Mouse (Mus musculus) lung, embryonic 14.5 days (tissue): ENCODE results near the gene Tmem178. TPM values are rescaled to one million over a fixed set of nuclear protein-coding genes. Genes with fewer than 3 reads are reported as not detected.

Experiments used
- ATAC-seq: fragments of 200-750 bp; cut with Nextera tagmentation; 2 replicates; pipeline ENCODE4 v1.8.0; 2017; ENCODE audit warnings: mild to moderate bottlenecking, moderate TSS enrichment, moderate library complexity; ENCODE audit not compliant: insufficient read depth
- DNase-seq: peaks from one replicate; pipeline ENCODE4 v3.0.0-alpha.2; 2015
- H3K27ac ChIP-seq: fragments of 300-500 bp; sonication (generic); 2 replicates; pipeline ENCODE4 v1.5.1; 2014; ENCODE audit warnings: low read depth, mild to moderate bottlenecking, moderate library complexity
- H3K27me3 ChIP-seq: fragments of 300-500 bp; sonication (generic); 2 replicates; pipeline ENCODE4 v1.6.1; 2014; ENCODE audit warnings: low read length, control low read depth; ENCODE audit not compliant: insufficient read depth
- H3K36me3 ChIP-seq: fragments of 300-500 bp; sonication (generic); 2 replicates; pipeline ENCODE4 v1.6.1; 2014; ENCODE audit warnings: control low read depth; ENCODE audit not compliant: insufficient read depth
- H3K4me1 ChIP-seq: fragments of 300-500 bp; sonication (generic); 2 replicates; pipeline ENCODE4 v1.6.1; 2014; ENCODE audit warnings: antibody characterized with exemption, control low read depth; ENCODE audit not compliant: insufficient read depth
- H3K4me2 ChIP-seq: fragments of 300-500 bp; sonication (generic); 2 replicates; pipeline ENCODE4 v1.6.1; 2014; ENCODE audit warnings: mild to moderate bottlenecking
- H3K4me3 ChIP-seq: fragments of 300-500 bp; sonication (generic); 2 replicates; pipeline ENCODE4 v1.5.1; 2014; ENCODE audit warnings: low read depth, low read length
- H3K9ac ChIP-seq: fragments of 300-500 bp; sonication (generic); 2 replicates; pipeline ENCODE4 v1.6.1; 2014
- H3K9me3 ChIP-seq: fragments of 300-500 bp; sonication (generic); 2 replicates; pipeline ENCODE4 v1.6.1; 2016; ENCODE audit warnings: low read depth, low read length, control low read depth
- CTCF ChIP-seq: IDR thresholded peaks from 2 replicates; pipeline ENCODE4 v1.5.1; 2016; ENCODE audit warnings: antibody characterized with exemption, low read depth
- WGBS: fragments of 180-500 bp; shearing (Covaris S2); extraction: QIAGEN DNeasy Blood & Tissue Kit; methylation state at CpG from one replicate; pipeline ENCODE4 v1.1.7; 2014; 5-methylcytosine and 5-hydroxymethylcytosine counted together
- polyA plus RNA-seq: library from polyadenylated mRNA; unstranded; fragments of >200 nt; fragmentation: Nextera tagmentation; extraction: Ambion mirVana; gene quantifications from 2 replicates; pipeline ENCODE4 v1.2.1, GENCODE M21; 2014

Gene Tmem178
- polyA plus RNA-seq, 1 experiment from 2014 or later, result 13.6 TPM

DNA sequence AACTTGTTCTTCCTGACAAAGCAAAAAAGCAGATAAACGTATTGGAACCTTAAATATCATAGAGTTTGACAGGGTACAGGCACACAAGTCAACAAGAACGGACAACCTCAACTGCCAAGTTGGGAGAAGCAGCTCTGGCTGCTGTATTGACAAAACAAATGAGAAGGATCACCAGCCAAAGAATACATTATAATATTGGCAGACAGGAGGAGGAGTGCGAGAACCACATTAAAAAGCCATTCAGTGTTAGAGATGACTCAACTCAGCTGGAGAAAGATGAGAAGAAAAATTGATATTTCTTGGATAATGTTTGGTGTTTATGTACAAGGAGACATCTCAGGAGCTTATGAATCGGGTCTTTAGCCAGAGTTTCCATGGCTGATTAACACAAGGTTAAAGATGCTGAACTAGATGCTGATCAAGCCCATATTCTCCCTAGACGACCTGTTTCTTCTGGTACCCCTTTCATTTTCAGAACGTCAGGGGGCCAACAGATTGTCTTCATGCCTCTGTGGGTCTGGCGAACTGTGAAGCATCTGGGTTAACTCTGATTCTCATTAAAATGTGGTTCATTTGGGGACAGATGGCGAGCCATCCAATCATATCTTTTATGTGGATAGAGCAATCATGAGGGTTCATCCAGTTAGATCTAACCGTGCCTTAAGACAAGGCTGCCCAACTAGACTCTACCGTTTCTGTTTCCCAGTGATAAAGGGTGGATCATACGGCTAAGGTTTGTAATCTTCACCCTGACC is 41.1 kb upstream of the Tmem178 start:
- peak; percentile 21 for DNase-seq
- Histone ChIP-seq H3K4me3 (no peak overlapping the region), H3K36me3 (no peaks in the 10 kb centered on the region), H3K4me1 (peaks cover 8% of the 10 kb centered on the region), H3K9ac (no peak overlapping the region), H3K9me3 (no peaks in the 10 kb centered on the region), H3K27me3 (no peaks in the 10 kb centered on the region), H3K27ac (no peak overlapping the region), H3K4me2 (no peak overlapping the region)
- 74% methylated on average over 11 of the region's 11 CpGs for WGBS
- ATAC-seq, result no peak
- no peak for TF ChIP-seq CTCF

DNA sequence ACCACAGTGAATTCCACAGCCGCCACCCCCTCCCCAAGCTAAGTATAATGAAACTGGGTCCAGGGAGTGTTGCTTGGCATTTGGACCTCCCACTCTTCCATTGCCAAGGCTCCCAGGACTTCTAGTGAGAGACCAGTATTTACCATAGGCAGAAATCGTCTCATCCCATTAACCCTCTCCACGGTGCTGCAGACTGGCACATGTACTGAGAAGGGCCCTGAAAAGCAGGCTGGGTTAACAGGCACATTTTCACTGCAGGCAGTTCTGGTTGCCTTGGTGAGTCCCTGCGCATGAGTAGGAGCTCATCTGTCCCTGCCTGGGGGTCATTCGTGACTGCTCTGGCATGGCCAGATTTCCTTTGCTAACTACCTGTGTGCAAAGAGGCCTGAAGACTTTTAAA is 40.4 kb upstream of the Tmem178 start:
- WGBS, result 65% methylated on average over 5 of the region's 5 CpGs
- no peak for DNase-seq
- Histone ChIP-seq H3K4me3 (no peak overlapping the region), H3K9me3 (no peaks in the 10 kb centered on the region), H3K27me3 (no peaks in the 10 kb centered on the region), H3K9ac (no peak overlapping the region), H3K4me2 (no peak overlapping the region), H3K27ac (no peak overlapping the region), H3K36me3 (no peaks in the 10 kb centered on the region), H3K4me1 (no peaks in the 10 kb centered on the region)
- no peak for TF ChIP-seq CTCF
- no peak for ATAC-seq

DNA sequence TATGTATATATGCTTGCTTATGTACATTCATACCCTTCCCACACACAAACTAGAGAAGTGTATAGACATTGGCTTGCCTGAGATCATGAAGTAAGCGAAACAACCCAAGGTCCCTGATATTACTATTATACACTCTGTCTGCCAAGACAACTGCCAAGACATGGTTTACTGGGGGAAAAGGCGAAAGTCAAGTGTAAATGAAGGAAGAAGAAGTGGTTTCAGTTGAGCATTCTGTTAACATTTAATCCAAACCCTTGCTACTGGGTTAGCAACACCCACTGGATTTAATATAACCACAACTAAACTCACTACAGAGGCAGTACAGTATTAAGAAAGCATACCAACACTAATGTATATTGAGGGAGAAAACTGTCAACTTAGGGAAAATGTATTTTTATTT is 28.8 kb upstream of the Tmem178 start:
- 92% methylated on average over 2 of the region's 2 CpGs for WGBS
- DNase-seq (no peak), ATAC-seq (no peak)
- H3K9me3 ChIP-seq, result no peaks in the 10 kb centered on the region
- H3K4me1 ChIP-seq, result no peaks in the 10 kb centered on the region
- H3K9ac ChIP-seq, result no peak overlapping the region
- H3K27ac ChIP-seq, result no peak overlapping the region
- H3K27me3 ChIP-seq, result no peaks in the 10 kb centered on the region
- no peak for TF ChIP-seq CTCF
- no peaks in the 10 kb centered on the region for H3K36me3 ChIP-seq
- no peak overlapping the region for H3K4me2 ChIP-seq
- no peak overlapping the region for H3K4me3 ChIP-seq

DNA sequence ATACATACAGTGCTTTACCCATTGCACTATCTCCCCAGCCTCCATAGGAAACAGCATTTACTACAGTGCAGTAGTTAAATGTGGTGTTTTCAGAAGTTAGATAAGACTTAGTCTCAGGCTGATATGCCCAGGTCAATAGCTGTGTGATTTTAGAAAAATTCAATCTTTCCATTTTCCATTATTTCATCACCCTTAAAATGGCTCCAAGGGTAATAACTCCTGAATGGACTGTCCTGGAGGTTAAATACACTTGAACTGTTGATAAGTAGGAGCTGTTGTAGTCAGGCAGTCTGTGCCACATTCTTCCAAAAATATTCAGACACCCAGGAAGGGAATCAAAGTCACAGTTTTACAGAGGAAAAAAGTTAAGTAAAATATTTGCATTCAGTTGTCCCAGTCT is 25.2 kb upstream of the Tmem178 start:
- Histone ChIP-seq H3K4me3 (no peak overlapping the region), H3K27ac (no peak overlapping the region), H3K9me3 (no peaks in the 10 kb centered on the region), H3K4me1 (no peaks in the 10 kb centered on the region), H3K9ac (no peak overlapping the region), H3K27me3 (no peaks in the 10 kb centered on the region), H3K36me3 (no peaks in the 10 kb centered on the region), H3K4me2 (no peak overlapping the region)
- ATAC-seq (no peak), DNase-seq (no peak)
- no peak for TF ChIP-seq CTCF

DNA sequence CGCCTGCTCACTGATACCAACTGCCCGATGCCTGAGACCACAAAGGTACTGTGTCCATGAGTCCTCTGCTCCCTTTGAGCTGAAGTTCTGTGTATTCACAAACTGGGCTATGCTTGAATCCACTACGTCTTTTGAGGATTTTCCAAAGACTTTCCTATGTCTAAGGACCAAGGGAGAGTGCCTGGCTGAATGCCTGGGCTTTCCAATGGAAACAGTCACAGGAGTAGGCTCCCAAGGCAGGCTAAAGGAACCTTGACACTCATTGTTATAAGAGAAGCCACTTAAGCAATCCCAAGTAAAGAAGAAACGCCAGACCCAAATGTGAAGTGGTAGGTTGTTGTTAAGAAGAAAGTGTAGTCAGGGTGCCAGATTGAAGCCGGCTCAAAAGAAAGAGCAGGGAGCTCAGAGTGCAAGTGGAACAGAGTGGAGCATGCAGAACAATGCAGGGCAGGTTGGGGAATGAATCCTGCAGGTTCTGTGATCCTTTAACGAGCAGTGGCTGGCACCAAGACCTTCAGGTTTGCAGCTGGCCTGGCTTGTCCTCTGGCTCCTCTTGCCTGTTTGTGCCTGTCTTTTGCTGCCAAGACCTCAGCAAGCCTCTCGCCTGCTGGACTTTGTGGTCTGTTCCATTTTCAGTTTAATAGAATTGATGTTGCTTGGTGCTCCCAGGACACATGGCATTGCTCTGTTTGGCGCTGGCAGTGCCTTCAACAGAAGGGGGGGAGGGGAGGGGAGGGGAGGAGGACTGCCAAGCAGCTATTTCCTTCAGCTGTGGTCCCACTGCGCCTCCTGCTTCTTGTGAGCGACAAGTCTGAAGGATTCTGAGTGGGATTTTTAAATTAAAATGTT is 22.9 kb upstream of the Tmem178 start:
- no peaks in the 10 kb centered on the region for H3K27me3 ChIP-seq
- H3K36me3 ChIP-seq, result no peaks in the 10 kb centered on the region
- H3K9me3 ChIP-seq, result no peaks in the 10 kb centered on the region
- no peak overlapping the region for H3K27ac ChIP-seq
- H3K4me3 ChIP-seq, result no peak overlapping the region
- 75% methylated on average over 10 of the region's 10 CpGs for WGBS
- no peak overlapping the region for H3K4me2 ChIP-seq
- H3K9ac ChIP-seq, result no peak overlapping the region
- no peak for TF ChIP-seq CTCF
- DNase-seq, result no peak
- no peaks in the 10 kb centered on the region for H3K4me1 ChIP-seq
- no peak for ATAC-seq

DNA sequence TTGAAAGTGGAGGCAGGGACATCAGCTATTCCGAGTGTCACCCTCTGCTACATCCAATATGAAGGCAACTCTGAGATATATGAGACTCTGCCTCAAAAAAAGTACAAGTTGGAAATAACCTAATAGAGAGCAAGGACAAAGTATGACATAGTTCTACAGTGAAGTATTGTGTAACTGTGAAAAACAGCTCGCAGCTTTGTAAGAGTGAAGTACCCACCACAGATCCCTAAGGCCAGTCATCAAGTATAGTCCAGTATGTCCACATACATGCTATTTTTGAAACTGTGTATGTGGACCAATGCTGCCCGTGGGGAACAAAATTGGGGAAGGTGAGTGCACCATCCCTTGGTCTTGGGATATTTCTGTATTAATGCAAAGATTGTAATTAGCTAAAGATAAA is 18.9 kb upstream of the Tmem178 start:
- Histone ChIP-seq H3K4me3 (no peak overlapping the region), H3K36me3 (no peaks in the 10 kb centered on the region), H3K9ac (no peak overlapping the region), H3K27me3 (no peaks in the 10 kb centered on the region), H3K4me2 (no peak overlapping the region), H3K4me1 (no peaks in the 10 kb centered on the region), H3K27ac (no peak overlapping the region), H3K9me3 (no peaks in the 10 kb centered on the region)
- TF ChIP-seq CTCF, result no peak
- ATAC-seq, result no peak
- 78% methylated on average over 3 of the region's 3 CpGs for WGBS
- DNase-seq, result no peak

DNA sequence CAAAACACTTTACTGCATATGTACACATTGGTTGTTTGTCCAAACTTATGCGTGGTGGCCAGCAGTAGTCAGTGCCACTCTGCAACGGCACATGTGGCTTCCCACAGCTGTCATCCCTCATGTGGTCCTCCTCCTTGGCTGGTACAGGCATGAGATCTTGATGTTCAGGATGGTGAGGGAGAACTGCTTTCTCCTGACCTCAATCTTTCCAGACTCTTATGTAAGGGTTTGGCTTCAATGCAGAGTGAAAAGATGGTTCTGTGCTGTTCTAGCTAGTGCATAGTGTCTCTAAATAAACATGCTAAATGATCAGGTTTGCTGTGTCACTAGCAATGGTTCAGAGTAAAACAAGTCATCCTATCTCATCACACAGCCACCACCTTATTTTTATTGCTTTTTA is 17.3 kb upstream of the Tmem178 start:
- Histone ChIP-seq H3K4me2 (no peak overlapping the region), H3K4me1 (no peaks in the 10 kb centered on the region), H3K36me3 (no peaks in the 10 kb centered on the region), H3K27ac (no peak overlapping the region), H3K27me3 (no peaks in the 10 kb centered on the region), H3K9ac (no peak overlapping the region), H3K9me3 (no peaks in the 10 kb centered on the region), H3K4me3 (no peak overlapping the region)
- ATAC-seq (no peak), DNase-seq (no peak)
- WGBS, result 82% methylated on average over 2 of the region's 2 CpGs
- TF ChIP-seq CTCF, result no peak
